Mouse (Mus musculus) MEL (cell line): ENCODE results near the gene Ces2a. TPM values are rescaled to one million over a fixed set of nuclear protein-coding genes. Genes with fewer than 3 reads are reported as not detected.

Experiments used
- DNase-seq: peaks from one replicate; pipeline ENCODE4 v3.0.0; 2011; ENCODE audit warnings: low read depth, low spot score
- H3K27ac ChIP-seq: 2 replicates; pipeline ENCODE4 v1.5.1; 2012; ENCODE audit warnings: low read depth, mild to moderate bottlenecking, control low read depth, low read length, moderate library complexity; ENCODE audit not compliant: control insufficient read depth
- H3K27me3 ChIP-seq, 2 experiments: fragments of 150-350 bp in 1 of 2; sonication (generic) in 1 of 2; 2 replicates each; pipeline ENCODE4 v1.6.1; 2012; ENCODE audit warnings: low read length in 2 of 2, mild to moderate bottlenecking in 2 of 2, improper control_type of control experiment in 1 of 2, moderate library complexity in 1 of 2; ENCODE audit not compliant: insufficient read depth in 2 of 2, control insufficient read depth in 1 of 2
- H3K36me3 ChIP-seq, 2 experiments: 2 replicates each; pipeline ENCODE4 v1.6.1; 2012 to 2014; ENCODE audit warnings: low read length in 2 of 2, improper control_type of control experiment in 1 of 2, inconsistent platforms in 1 of 2, mild to moderate bottlenecking in 1 of 2; ENCODE audit not compliant: insufficient read depth in 2 of 2, control insufficient read depth in 1 of 2
- H3K4me1 ChIP-seq, 2 experiments: fragments of 150-350 bp in 1 of 2; sonication (generic) in 1 of 2; 2 replicates each; pipeline ENCODE4 v1.6.1; 2012; ENCODE audit warnings: low read length in 2 of 2, improper control_type of control experiment in 1 of 2, mild to moderate bottlenecking in 1 of 2; ENCODE audit not compliant: insufficient read depth in 2 of 2, control insufficient read depth in 1 of 2
- H3K4me3 ChIP-seq, 2 experiments: fragments of 150-350 bp in 1 of 2; sonication (generic) in 1 of 2; 2 replicates each; pipeline ENCODE4 v1.5.1; 2012; ENCODE audit warnings: low read depth in 2 of 2, low read length in 2 of 2, mild to moderate bottlenecking in 2 of 2, moderate library complexity in 2 of 2, control low read depth in 1 of 2, improper control_type of control experiment in 1 of 2; ENCODE audit not compliant: control insufficient read depth in 1 of 2, insufficient read depth in 1 of 2
- H3K79me2 ChIP-seq: 2 replicates; pipeline ENCODE4 v1.6.1; 2012; ENCODE audit warnings: mild to moderate bottlenecking, low read length, moderate library complexity; ENCODE audit not compliant: control insufficient read depth, poor library complexity, insufficient read depth
- H3K9ac ChIP-seq: 2 replicates; pipeline ENCODE4 v1.6.1; 2012; ENCODE audit warnings: low read depth, mild to moderate bottlenecking, control low read depth, low read length, moderate library complexity; ENCODE audit not compliant: control insufficient read depth, poor library complexity, severe bottlenecking
- H3K9me3 ChIP-seq: fragments of 150-350 bp; sonication (generic); replicated peaks from 2 replicates; pipeline ENCODE4 v1.6.1; 2012; ENCODE audit warnings: mild to moderate bottlenecking, low read length, improper control_type of control experiment, moderate library complexity; ENCODE audit not compliant: insufficient read depth
- CTCF ChIP-seq, 3 experiments: IDR thresholded peaks in 2 of 3; conservative IDR thresholded peaks in 1 of 3; 2 replicates each; pipeline ENCODE4 v1.5.1; 2011 to 2012; ENCODE audit warnings: low read length in 3 of 3, low read depth in 2 of 3, mild to moderate bottlenecking in 2 of 3, improper control_type of control experiment in 1 of 3, inconsistent platforms in 1 of 3, mixed read lengths in 1 of 3, moderate library complexity in 1 of 3; ENCODE audit not compliant: control insufficient read depth in 1 of 3, insufficient read depth in 1 of 3, poor library complexity in 1 of 3, severe bottlenecking in 1 of 3
- E2F4 ChIP-seq: IDR thresholded peaks from 2 replicates; pipeline ENCODE4 v1.6.1; 2011; ENCODE audit warnings: low read depth, low read length, improper control_type of control experiment, borderline replicate concordance
- ELF1 ChIP-seq: IDR thresholded peaks from 2 replicates; pipeline ENCODE4 v1.6.1; 2014; ENCODE audit warnings: low read depth, mild to moderate bottlenecking, inconsistent platforms, low read length, improper control_type of control experiment, moderate library complexity
- GABPA ChIP-seq: IDR thresholded peaks from 2 replicates; pipeline ENCODE4 v1.6.1; 2012; ENCODE audit warnings: low read depth, mild to moderate bottlenecking, inconsistent platforms, low read length, improper control_type of control experiment, moderate library complexity
- HCFC1 ChIP-seq: IDR thresholded peaks from 2 replicates; pipeline ENCODE4 v1.6.1; 2012; ENCODE audit warnings: low read depth, mild to moderate bottlenecking, inconsistent platforms, low read length, improper control_type of control experiment, moderate library complexity
- MAFK ChIP-seq: IDR thresholded peaks from 2 replicates; pipeline ENCODE4 v1.6.1; 2011; ENCODE audit warnings: low read depth, mild to moderate bottlenecking, low read length, improper control_type of control experiment, borderline replicate concordance
- MAZ ChIP-seq: IDR thresholded peaks from 2 replicates; pipeline ENCODE4 v1.6.1; 2012; ENCODE audit warnings: low read depth, mild to moderate bottlenecking, inconsistent platforms, low read length, improper control_type of control experiment
- MXI1 ChIP-seq: IDR thresholded peaks from 2 replicates; pipeline ENCODE4 v1.6.1; 2011; ENCODE audit warnings: mild to moderate bottlenecking, low read depth, low read length, improper control_type of control experiment
- MYB ChIP-seq: IDR thresholded peaks from 2 replicates; pipeline ENCODE4 v1.6.1; 2011; ENCODE audit warnings: mild to moderate bottlenecking, low read depth, low read length, improper control_type of control experiment
- NRF1 ChIP-seq: IDR thresholded peaks from 2 replicates; pipeline ENCODE4 v1.6.1; 2014; ENCODE audit warnings: low read depth, mild to moderate bottlenecking, inconsistent platforms, low read length, improper control_type of control experiment, moderate library complexity; ENCODE audit not compliant: poor library complexity, insufficient read depth, severe bottlenecking
- POLR2A ChIP-seq, 2 experiments: IDR thresholded peaks; 2 replicates each; pipeline ENCODE4 v1.6.1; 2011 to 2012; ENCODE audit warnings: low read length in 2 of 2, mild to moderate bottlenecking in 2 of 2, control low read depth in 1 of 2, improper control_type of control experiment in 1 of 2, low read depth in 1 of 2, moderate library complexity in 1 of 2; ENCODE audit not compliant: control insufficient read depth in 1 of 2, insufficient read depth in 1 of 2, poor library complexity in 1 of 2
- POLR2AphosphoS5 ChIP-seq: IDR thresholded peaks from 2 replicates; pipeline ENCODE4 v1.6.1; 2012; ENCODE audit warnings: low read depth, borderline replicate concordance, mild to moderate bottlenecking, inconsistent platforms, low read length, moderate library complexity, mixed read lengths
- TAL1 ChIP-seq: IDR thresholded peaks from 2 replicates; pipeline ENCODE4 v1.6.1; 2012; ENCODE audit warnings: mild to moderate bottlenecking, inconsistent platforms, low read length, moderate library complexity, mixed read lengths
- TCF12 ChIP-seq: IDR thresholded peaks from 2 replicates; pipeline ENCODE4 v1.6.1; 2014; ENCODE audit warnings: low read depth, mild to moderate bottlenecking, inconsistent platforms, low read length, improper control_type of control experiment, moderate library complexity
- USF1 ChIP-seq: IDR thresholded peaks from 2 replicates; pipeline ENCODE4 v1.6.1; 2014; ENCODE audit warnings: low read depth, mild to moderate bottlenecking, inconsistent platforms, low read length, improper control_type of control experiment, moderate library complexity
- USF2 ChIP-seq, 2 experiments: IDR thresholded peaks; 2 replicates each; pipeline ENCODE4 v1.6.1; 2011 to 2012; ENCODE audit warnings: improper control_type of control experiment in 2 of 2, low read length in 2 of 2, borderline replicate concordance in 1 of 2, inconsistent platforms in 1 of 2, low read depth in 1 of 2, mild to moderate bottlenecking in 1 of 2; ENCODE audit not compliant: insufficient read depth in 1 of 2
- ZC3H11A ChIP-seq: IDR thresholded peaks from 2 replicates; pipeline ENCODE4 v1.6.1; 2012; ENCODE audit warnings: low read depth, mild to moderate bottlenecking, inconsistent platforms, low read length, improper control_type of control experiment
- polyA plus RNA-seq, 2 experiments: library from polyadenylated mRNA; stranded (reverse) in 1 of 2; unstranded in 1 of 2; fragments of >175 nt in 1 of 2; fragments of >200 nt in 1 of 2; gene quantifications; 2 replicates each; pipeline versions ENCODE4 v1.2.1 to v1.2.4; 2012; ENCODE audit warnings: low replicate concordance in 2 of 2, low read depth in 1 of 2; ENCODE audit not compliant: insufficient read length in 2 of 2, insufficient read depth in 1 of 2, missing spikeins in 1 of 2
- total RNA-seq: library from RNA; depleted of rRNA; stranded (reverse); fragments of 300-350 nt; gene quantifications from 2 replicates; pipeline ENCODE4 v1.2.3, GENCODE M21; 2012; rRNA removed

Gene Ces2a
- total RNA-seq (not detected in 2 replicates), polyA plus RNA-seq (not detected)

GRCm38 (mm10) chr8:104733753-104734152 is at the start of gene Ces2a:
Gene Ces2a, plus strand, starts transcription at chr8:104734003.
- H3K9ac ChIP-seq = no peak within 1 kb of the TSS
- no peaks in the 10 kb centered on the region for H3K79me2 ChIP-seq
- no peak for DNase-seq
- H3K9me3 ChIP-seq = no peaks in the 10 kb centered on the region
- H3K27me3 ChIP-seq = peaks cover 3 to 7% of the 10 kb centered on the region in 2 experiments
- no peak for TF ChIP-seq TAL1
- no peak for TF ChIP-seq POLR2AphosphoS5
- H3K4me1 ChIP-seq = no peaks in the 10 kb centered on the region
- no peak within 1 kb of the TSS for H3K4me3 ChIP-seq
- no peak within 1 kb of the TSS for H3K27ac ChIP-seq
- H3K36me3 ChIP-seq = no peaks in the 10 kb centered on the region

GRCm38 (mm10) chr8:104688433-104688832 is 45.4 kb upstream of the Ces2a start:
- Histone ChIP-seq H3K27me3 (peaks cover 4 to 5% of the 10 kb centered on the region in 2 experiments), H3K9me3 (no peaks in the 10 kb centered on the region), H3K4me3 (no peak overlapping the region), H3K79me2 (no peaks in the 10 kb centered on the region), H3K27ac (no peak overlapping the region), H3K9ac (no peak overlapping the region), H3K36me3 (no peaks in the 10 kb centered on the region), H3K4me1 (no peaks in the 10 kb centered on the region)
- no peak for DNase-seq
- TF ChIP-seq POLR2AphosphoS5 (no peak), MAZ (no peak), TCF12 (no peak), USF1 (no peak), USF2 (IDR thresholded peaks at IDR 0.05; ENCODE audit: borderline replicate concordance in 1 of 2, insufficient read depth in 1 of 2, low read depth in 1 of 2, low read length in 2 of 2) (no peak), NRF1 (no peak), E2F4 (no peak), CTCF (IDR thresholded peaks at IDR 0.05 in 2 of 3, conservative IDR thresholded peaks at IDR 0.05 in 1 of 3; ENCODE audit: control insufficient read depth in 1 of 3, insufficient read depth in 1 of 3, low read depth in 2 of 3, low read length in 3 of 3, poor library complexity in 1 of 3, severe bottlenecking in 1 of 3) (no peak), HCFC1 (no peak), MYB (no peak), TAL1 (no peak), ELF1 (no peak), GABPA (no peak), MXI1 (no peak), MAFK (no peak), ZC3H11A (no peak), POLR2A (IDR thresholded peaks at IDR 0.05; ENCODE audit: control insufficient read depth in 1 of 2, insufficient read depth in 1 of 2, low read depth in 1 of 2, low read length in 2 of 2, poor library complexity in 1 of 2) (no peak)
